Mouse (Mus musculus) B cell, adult (primary cell): ENCODE measurements around the gene Prr22. TPM values are rescaled to one million over a fixed set of nuclear protein-coding genes. Genes with fewer than 3 reads are reported as not detected.

Experiments used
- total RNA-seq: library from RNA; stranded (reverse); gene quantifications from 4 replicates; pipeline ENCODE4 v1.2.4, GENCODE M21; 2023; ENCODE audit not compliant: inconsistent age

Prr22 gene
- total RNA-seq: 0.35 to 1.5 TPM (median 1.3 TPM) in 4 replicates

GRCm38 (mm10) chr17:56769950-56770349, at the start of gene Prr22:
Gene Prr22 (plus strand): TSS chr17:56770250.

GRCm38 (mm10) chr17:56757416-56758123, 12.5 kb upstream of the Prr22 start, which contains the start of gene Nrtn:
Gene Nrtn (minus strand): TSS chr17:56757530.

GRCm38 (mm10) chr17:56764474-56765354, 5.3 kb upstream of the Prr22 start, which contains the start of gene Dus3l:
Gene Dus3l (plus strand): TSS chr17:56764757.

Other genes starting within 250 kb of the Prr22 start
- gene Gm20219, start 215.9 kb upstream of the Prr22 start, total RNA-seq: 9.3 to 13.0 TPM (median 12.5 TPM) in 4 replicates
- gene Safb2, start 185.7 kb upstream of the Prr22 start, total RNA-seq: 536 to 604 TPM (median 575 TPM) in 4 replicates
- gene Safb, start 185.4 kb upstream of the Prr22 start, total RNA-seq: 297 to 331 TPM (median 301 TPM) in 4 replicates
- gene 2410015M20Rik, start 160.5 kb upstream of the Prr22 start, total RNA-seq: 84.7 to 87.7 TPM (median 86.4 TPM) in 4 replicates
- 1,456 to 1,526 TPM (median 1,498 TPM) in 4 replicates for gene Rpl36, start 156.8 kb upstream of the Prr22 start, total RNA-seq
- 58.0 to 61.7 TPM (median 59.7 TPM) in 4 replicates for gene Lonp1, start 143.4 kb upstream of the Prr22 start, total RNA-seq
- not detected in 4 replicates for gene Catsperd, start 142.1 kb upstream of the Prr22 start, total RNA-seq
- gene Ranbp3, start 97.0 kb upstream of the Prr22 start, total RNA-seq: 94.6 to 110 TPM (median 99.9 TPM) in 4 replicates
- gene Ndufa11, start 52.5 kb upstream of the Prr22 start, total RNA-seq: 56.7 to 70.9 TPM (median 65.4 TPM) in 4 replicates
- 10.8 to 21.5 TPM (median 16.6 TPM) in 4 replicates for gene Vmac, start 52.2 kb upstream of the Prr22 start, total RNA-seq
- gene Nrtn, start 12.7 kb upstream of the Prr22 start, total RNA-seq: not detected in 4 replicates
- 76.9 to 84.0 TPM (median 81.5 TPM) in 4 replicates for gene Dus3l, start 5.5 kb upstream of the Prr22 start, total RNA-seq
- 11.4 to 13.3 TPM (median 11.9 TPM) in 4 replicates for gene Rfx2, start 60.8 kb downstream of the Prr22 start, total RNA-seq
- gene Acsbg2, start 104.2 kb downstream of the Prr22 start, total RNA-seq: not detected in 4 replicates
- gene 1700061G19Rik, start 105.2 kb downstream of the Prr22 start, total RNA-seq: not detected in 4 replicates
- 35.8 to 37.4 TPM (median 36.8 TPM) in 4 replicates for gene Mllt1, start 165.2 kb downstream of the Prr22 start, total RNA-seq
- not detected in 4 replicates for gene Acer1, start 211.9 kb downstream of the Prr22 start, total RNA-seq
- 28.2 to 36.9 TPM (median 32.1 TPM) in 4 replicates for gene Clpp, start 220.1 kb downstream of the Prr22 start, total RNA-seq
- 11.9 to 19.9 TPM (median 17.6 TPM) in 4 replicates for gene Alkbh7, start 227.1 kb downstream of the Prr22 start, total RNA-seq
- 1.7 to 2.1 TPM in 2 of 4 replicates, not detected in the others for gene Pspn, start 229.8 kb downstream of the Prr22 start, total RNA-seq
- gene Gtf2f1, start 241.0 kb downstream of the Prr22 start, total RNA-seq: 62.0 to 67.8 TPM (median 67.0 TPM) in 4 replicates
- 0.48 TPM in 1 of 4 replicates, not detected in the others for gene Gm17949, start 241.2 kb downstream of the Prr22 start, total RNA-seq